Mouse (Mus musculus): ENCODE data around the gene Sh3pxd2b. TPM values are rescaled to one million over a fixed set of nuclear protein-coding genes. Genes with fewer than 3 reads are reported as not detected.

Sh3pxd2b gene
- total RNA-seq, 2 experiments from 2014 or later: 43.8 to 48.2 TPM

GRCm38 (mm10) chr11:32475487-32476236 is 128.0 kb downstream of the Sh3pxd2b start:
- intact Hi-C loops (cut with DNase I): no loop called here

More at GRCm38 (mm10) chr11:32475487-32476236, 128.0 kb downstream of the Sh3pxd2b start:
- no peak for DNase-seq

Other genes with a start within 250 kb of the Sh3pxd2b start
- not detected for gene Il9r, start 147.5 kb upstream of the Sh3pxd2b start, total RNA-seq (2021)
- 10 to 100 TPM; 20.3 to 21.6 TPM for gene Snrnp25, start 142.4 kb upstream of the Sh3pxd2b start, total RNA-seq (2021)
- 10 to 100 TPM; 17.9 to 19.8 TPM for gene Rhbdf1, start 125.5 kb upstream of the Sh3pxd2b start, total RNA-seq (2021)
- gene Mpg, start 121.3 kb upstream of the Sh3pxd2b start, total RNA-seq (2021): 10 to 100 TPM; 21.5 to 22.5 TPM
- 10 to 100 TPM; 51.0 to 57.6 TPM for gene Nprl3, start 80.1 kb upstream of the Sh3pxd2b start, total RNA-seq (2021)
- not detected for gene Hba-x, start 71.4 kb upstream of the Sh3pxd2b start, total RNA-seq (2021)
- 100 to 1,000 TPM in 1 of 2 experiments, 10 to 100 TPM in 1; 42.1 to 158 TPM for gene Hba-a1, start 64.3 kb upstream of the Sh3pxd2b start, total RNA-seq (2021)
- gene Hbq1b, start 60.9 kb upstream of the Sh3pxd2b start, total RNA-seq (2021): 1 to 10 TPM; 3.4 to 5.2 TPM
- gene Hba-a2, start 51.3 kb upstream of the Sh3pxd2b start, total RNA-seq (2021): 100 to 1,000 TPM in 1 of 2 experiments, 10 to 100 TPM in 1; 33.9 to 114 TPM
- 1 to 10 TPM; 1.9 to 3.1 TPM for gene Hbq1a, start 47.8 kb upstream of the Sh3pxd2b start, total RNA-seq (2021)
- gene Ubtd2, start 107.5 kb downstream of the Sh3pxd2b start, total RNA-seq (2021): 10 to 100 TPM; 65.6 to 68.6 TPM
- gene Efcab9, start 184.3 kb downstream of the Sh3pxd2b start, total RNA-seq (2021): under 1 TPM; 0.54 to 0.99 TPM
- gene Stk10, start 185.5 kb downstream of the Sh3pxd2b start, total RNA-seq (2021): 1 to 10 TPM; 7.2 to 7.9 TPM